Mouse (Mus musculus) cerebellum, postnatal 36 days (tissue): ENCODE measurements around the gene Gm10401.

Experiments
- DNase-seq, 2 experiments: peaks; one replicate each; pipeline ENCODE4 v3.0.0; 2021 to 2022; ENCODE audit warnings: mixed read lengths in 2 of 2

The Gm10401 gene

GRCm38 (mm10) chr5:115068671-115069421 lies 29.2 kb downstream of the Gm10401 start:
- no peak for DNase-seq

- DNase-seq, result no peak
These were observed 31.9 kb downstream of the Gm10401 start for GRCm38 (mm10) chr5:115066245-115066644.

GRCm38 (mm10) chr5:115063391-115063790 lies 34.7 kb downstream of the Gm10401 start:
- DNase-seq, result no peak

GRCm38 (mm10) chr5:115062566-115062965 lies 35.5 kb downstream of the Gm10401 start:
- no peak for DNase-seq

- no peak for DNase-seq
These were observed 37.1 kb downstream of the Gm10401 start for GRCm38 (mm10) chr5:115060977-115061376.

GRCm38 (mm10) chr5:115060067-115060695 lies 37.9 kb downstream of the Gm10401 start:
- DNase-seq, result no peak

GRCm38 (mm10) chr5:115058584-115059297 lies 39.4 kb downstream of the Gm10401 start:
- no peak for DNase-seq

GRCm38 (mm10) chr5:115057153-115057552 lies 40.9 kb downstream of the Gm10401 start:
- no peak for DNase-seq

- DNase-seq, result no peak
These were observed 42.7 kb downstream of the Gm10401 start for GRCm38 (mm10) chr5:115055418-115055817.

GRCm38 (mm10) chr5:115053791-115054396 lies 44.2 kb downstream of the Gm10401 start:
- no peak for DNase-seq

- no peak for DNase-seq
These were observed 45.5 kb downstream of the Gm10401 start for GRCm38 (mm10) chr5:115052546-115052945.

GRCm38 (mm10) chr5:115050776-115051175 lies 47.3 kb downstream of the Gm10401 start:
- DNase-seq, result no peak

GRCm38 (mm10) chr5:115049692-115050091 lies 48.4 kb downstream of the Gm10401 start:
- DNase-seq, result no peak
